Mouse (Mus musculus) megakaryocyte, embryonic 14.5 days (primary cell): ENCODE measurements at regions not wholly inside any gene's neighbourhood (a gene's known extent, or its start where the extent isn't known, plus 50 kb on each side); places are given as distances from the start of the nearest gene placed in this dataset.

Experiments used
- FLI1 ChIP-seq: IDR thresholded peaks from 2 replicates; pipeline ENCODE4 v1.6.1; 2012; ENCODE audit warnings: low read length, inconsistent platforms, mixed read lengths
- GATA1 ChIP-seq: IDR thresholded peaks from 3 replicates; pipeline ENCODE4 v1.6.1; 2012; ENCODE audit warnings: mixed read lengths, low read length, inconsistent platforms, borderline replicate concordance

DNA sequence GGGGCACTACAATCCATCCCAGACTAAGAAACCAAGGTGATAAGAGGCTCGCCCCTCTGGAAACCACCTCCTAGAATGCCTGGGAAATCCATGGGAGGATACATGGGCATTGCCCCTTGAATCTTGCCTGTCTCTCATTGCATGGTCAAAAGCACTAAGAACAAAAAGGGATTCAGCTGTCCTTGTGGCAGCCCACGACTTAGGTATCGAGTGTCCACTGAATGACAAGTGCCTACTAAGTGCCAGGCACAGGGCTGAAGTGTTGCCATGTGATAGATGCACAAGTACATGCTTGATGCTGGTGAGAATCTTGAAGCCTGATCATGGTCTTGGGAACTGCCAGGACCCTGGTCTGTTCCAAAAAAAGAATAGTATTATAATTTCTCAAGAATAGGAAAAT is 371.9 kb downstream of the Osr1 start:
- TF ChIP-seq FLI1 (no peak), GATA1 (no peak)
